Mouse (Mus musculus) lung, postnatal 0 days (tissue): ENCODE data around the gene Immp2l.

Experiments
- CTCF ChIP-seq: IDR thresholded peaks from 2 replicates; pipeline ENCODE4 v1.5.1; 2016; ENCODE audit warnings: antibody characterized with exemption, mild to moderate bottlenecking
- EP300 ChIP-seq: IDR thresholded peaks from 2 replicates; pipeline ENCODE4 v1.6.1; 2016; ENCODE audit warnings: antibody characterized with exemption, mild to moderate bottlenecking, control low read depth

GRCm38 (mm10) chr12:41521671-41522070, 497.8 kb downstream of the Immp2l start:
- no peak for TF ChIP-seq CTCF
- no peak for TF ChIP-seq EP300
